Mouse (Mus musculus): ENCODE data around the gene Clk2. TPM values are rescaled to one million over a fixed set of nuclear protein-coding genes. Genes with fewer than 3 reads are reported as not detected.
"Not testable (repeated sequence)": the region's sequence is repeated elsewhere in the genome, so short reads cannot be mapped to it uniquely, and the experiment has no call there.

The Clk2 gene
- total RNA-seq, 1 experiment from 2014 or later, result 73.3 TPM

DNA sequence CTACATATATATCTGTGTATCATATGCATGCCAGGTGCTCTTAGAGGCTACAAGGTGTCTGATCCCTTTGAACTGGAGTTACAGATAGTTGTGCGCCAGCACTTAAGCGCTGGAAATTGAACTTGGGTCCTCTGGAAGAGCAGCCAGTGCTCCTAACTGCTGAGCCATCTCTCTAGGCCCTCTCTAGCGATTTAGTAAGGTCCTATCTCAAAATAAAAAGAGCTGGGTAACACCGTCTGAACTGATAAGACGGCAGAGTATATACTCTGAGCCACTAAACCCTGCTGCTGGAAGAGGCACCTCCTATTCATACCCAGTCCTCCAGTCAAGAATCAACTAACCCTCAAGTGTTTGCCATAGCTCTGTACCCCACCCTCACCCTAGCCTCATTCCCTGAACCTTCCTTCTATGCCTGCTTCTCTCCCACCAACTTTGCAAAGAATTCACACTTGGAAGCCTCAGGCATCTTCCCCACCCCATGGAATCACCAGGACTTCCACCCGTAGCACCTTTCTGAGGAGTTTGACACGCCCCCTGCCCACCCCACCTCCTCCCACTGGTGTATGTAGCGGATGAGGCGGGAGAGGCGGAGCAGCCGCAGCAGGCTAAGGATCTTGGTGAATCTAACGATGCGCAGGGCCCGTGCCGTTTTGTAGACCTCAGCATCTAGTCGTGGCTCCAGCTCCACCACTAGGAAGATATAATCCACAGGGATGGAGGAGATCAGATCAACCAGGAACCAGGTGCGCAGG lies 12.3 kb upstream of the Clk2 start:
- no peak for ATAC-seq (replicated peaks in 1 of 2; ENCODE audit: insufficient read depth in 1 of 2, low FRiP score in 2 of 2, low TSS enrichment in 1 of 2, low read depth in 1 of 2, poor library complexity in 2 of 2, severe bottlenecking in 2 of 2)

DNA sequence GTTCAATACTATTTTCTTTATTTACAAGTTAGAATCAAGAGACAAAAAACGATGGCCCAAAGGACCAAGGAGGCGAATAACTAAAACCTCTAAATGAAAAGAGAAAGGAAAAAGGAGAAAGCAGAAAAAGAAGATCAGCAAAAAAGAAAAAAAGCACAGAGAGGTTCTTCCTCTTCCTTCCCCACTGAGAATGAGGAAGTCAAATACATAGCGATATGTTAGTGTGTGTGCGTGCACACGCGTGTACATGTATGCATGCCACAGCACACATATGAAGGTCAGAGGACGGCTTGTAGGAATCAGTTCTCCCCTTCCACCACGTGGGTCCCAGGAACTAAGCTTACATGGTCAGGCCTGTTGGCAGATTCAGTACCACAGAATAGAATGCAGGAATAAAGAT lies 7.6 kb upstream of the Clk2 start:
- no peak for ATAC-seq (replicated peaks in 1 of 2; ENCODE audit: insufficient read depth in 1 of 2, low FRiP score in 2 of 2, low TSS enrichment in 1 of 2, low read depth in 1 of 2, poor library complexity in 2 of 2, severe bottlenecking in 2 of 2)

DNA sequence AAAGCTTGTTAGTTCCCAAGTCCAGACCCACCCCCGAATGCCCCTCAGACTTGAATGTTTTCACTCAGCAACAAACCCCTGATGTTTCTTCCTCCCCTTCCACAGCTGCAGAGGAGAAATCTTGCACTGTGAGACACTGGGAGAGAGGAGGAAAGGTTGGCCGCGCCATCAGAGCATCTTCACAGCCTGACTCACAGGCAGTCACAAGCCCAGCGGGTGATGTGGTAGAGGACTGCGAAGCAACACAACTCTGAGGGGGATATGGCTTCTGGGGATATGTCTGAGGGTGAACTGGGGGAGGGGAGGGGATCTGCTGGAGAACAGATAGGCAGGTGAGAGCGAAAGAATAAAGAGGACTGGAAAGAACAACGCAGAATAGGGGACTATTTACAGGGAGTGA lies 5.9 kb upstream of the Clk2 start:
- ATAC-seq (replicated peaks in 1 of 2; ENCODE audit: insufficient read depth in 1 of 2, low FRiP score in 2 of 2, low TSS enrichment in 1 of 2, low read depth in 1 of 2, poor library complexity in 2 of 2, severe bottlenecking in 2 of 2), result no peak

DNA sequence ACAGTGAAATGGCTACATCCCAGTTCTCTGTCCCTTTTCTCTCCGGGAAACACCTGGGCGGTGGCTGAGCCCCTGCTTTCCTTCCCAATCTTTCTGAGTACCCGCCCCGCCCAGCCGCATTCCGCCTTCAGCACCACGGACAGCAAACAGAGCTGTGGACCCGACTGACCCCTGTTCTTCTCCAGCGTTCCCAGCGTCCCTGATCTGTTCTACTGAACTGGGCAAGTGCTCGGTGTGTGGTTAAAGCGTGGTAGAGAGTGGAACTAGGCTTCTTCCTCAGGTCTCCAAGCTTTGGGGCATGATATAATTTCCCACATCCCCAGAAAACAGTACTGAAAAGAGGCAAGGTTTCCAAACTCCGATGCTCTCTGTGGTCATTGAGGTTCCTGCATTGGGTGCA lies 5.4 kb upstream of the Clk2 start:
- ATAC-seq (replicated peaks in 1 of 2; ENCODE audit: insufficient read depth in 1 of 2, low FRiP score in 2 of 2, low TSS enrichment in 1 of 2, low read depth in 1 of 2, poor library complexity in 2 of 2, severe bottlenecking in 2 of 2), result peak; percentile 39 to 57; a peak in 3 of 4 replicates

DNA sequence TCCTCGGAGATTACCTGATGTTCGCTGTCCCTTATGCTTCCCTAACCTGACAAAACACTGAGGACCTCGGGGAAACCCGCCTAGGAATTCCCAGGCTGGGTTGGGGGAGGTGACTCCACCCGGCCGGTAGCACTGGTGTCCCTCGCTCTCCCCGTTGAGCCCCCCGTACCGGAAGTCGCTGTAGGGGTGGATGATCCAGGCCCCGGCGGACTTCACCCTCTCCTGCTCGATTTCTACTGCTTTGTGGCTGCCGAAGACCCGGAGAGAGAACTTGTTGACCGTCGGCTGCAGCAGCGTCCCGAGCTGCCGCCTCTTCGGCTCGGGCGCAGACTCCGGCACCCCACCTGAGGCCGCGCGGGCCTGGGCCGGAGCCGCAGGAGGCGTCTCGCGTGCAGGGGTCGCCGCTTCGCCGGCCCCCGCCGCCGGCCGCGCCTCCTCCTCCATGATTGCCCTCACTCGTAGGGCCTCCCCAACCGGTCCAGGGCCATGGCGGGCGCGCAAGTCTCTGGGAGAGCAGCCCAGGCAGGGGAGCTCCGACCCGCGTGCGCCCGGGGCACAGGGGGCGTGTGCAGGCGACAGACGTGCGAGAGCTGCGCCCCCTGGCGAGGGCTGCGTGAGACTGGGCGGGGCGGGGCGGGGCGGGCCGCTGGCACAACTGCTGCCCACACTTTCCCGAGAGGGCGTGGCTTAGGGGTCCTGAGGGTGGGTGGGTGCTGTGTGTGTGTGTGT lies 4.8 kb upstream of the Clk2 start, which contains the start of gene Hcn3:
TSS of gene Hcn3 (minus strand) at position 581 of the 729 bp plus-strand sequence.
- ATAC-seq (replicated peaks in 1 of 2; ENCODE audit: insufficient read depth in 1 of 2, low FRiP score in 2 of 2, low TSS enrichment in 1 of 2, low read depth in 1 of 2, poor library complexity in 2 of 2, severe bottlenecking in 2 of 2), result peak; percentile 42 to 60

DNA sequence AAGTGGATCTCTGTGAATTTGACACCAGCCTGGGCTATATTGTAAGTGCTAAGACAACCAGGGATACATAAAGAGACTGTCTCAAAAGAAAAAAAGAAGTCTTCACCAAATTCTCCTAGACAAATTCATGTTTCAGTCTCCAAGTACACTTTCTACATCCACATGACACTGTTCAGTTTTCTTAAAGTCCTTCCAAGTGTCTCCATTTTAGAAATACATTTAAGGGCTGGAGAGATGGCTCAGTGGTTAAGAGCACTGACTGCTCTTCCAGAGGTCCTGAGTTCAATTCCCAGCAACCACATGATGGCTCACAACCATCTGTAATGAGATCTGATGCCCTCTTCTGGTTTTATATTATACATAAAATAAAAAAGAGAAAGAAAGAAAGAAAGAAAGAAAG lies 3.4 kb upstream of the Clk2 start:
- ATAC-seq (replicated peaks in 1 of 2; ENCODE audit: insufficient read depth in 1 of 2, low FRiP score in 2 of 2, low TSS enrichment in 1 of 2, low read depth in 1 of 2, poor library complexity in 2 of 2, severe bottlenecking in 2 of 2), result not testable (repeated sequence)

DNA sequence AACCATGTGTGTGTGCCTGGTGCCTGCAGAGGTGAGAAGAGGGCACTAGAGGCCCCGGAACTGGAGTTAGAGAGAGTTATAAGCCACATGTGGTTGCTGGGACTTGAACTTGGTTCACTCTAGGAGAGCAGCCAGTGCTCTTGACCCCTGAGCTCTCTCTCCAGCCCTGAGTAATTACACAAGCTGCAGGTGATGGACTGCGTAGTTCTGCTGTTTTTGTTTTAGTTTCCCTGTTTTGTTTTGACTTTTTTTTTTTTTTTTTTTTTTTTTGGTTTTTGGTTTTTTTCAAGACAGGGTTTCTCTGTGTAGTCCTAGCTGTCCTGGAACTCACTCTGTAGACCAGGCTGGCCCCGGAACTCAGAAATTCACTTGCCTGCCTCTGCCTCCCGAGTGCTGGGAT lies 2.8 kb upstream of the Clk2 start:
- ATAC-seq (replicated peaks in 1 of 2; ENCODE audit: insufficient read depth in 1 of 2, low FRiP score in 2 of 2, low TSS enrichment in 1 of 2, low read depth in 1 of 2, poor library complexity in 2 of 2, severe bottlenecking in 2 of 2), result no peak

DNA sequence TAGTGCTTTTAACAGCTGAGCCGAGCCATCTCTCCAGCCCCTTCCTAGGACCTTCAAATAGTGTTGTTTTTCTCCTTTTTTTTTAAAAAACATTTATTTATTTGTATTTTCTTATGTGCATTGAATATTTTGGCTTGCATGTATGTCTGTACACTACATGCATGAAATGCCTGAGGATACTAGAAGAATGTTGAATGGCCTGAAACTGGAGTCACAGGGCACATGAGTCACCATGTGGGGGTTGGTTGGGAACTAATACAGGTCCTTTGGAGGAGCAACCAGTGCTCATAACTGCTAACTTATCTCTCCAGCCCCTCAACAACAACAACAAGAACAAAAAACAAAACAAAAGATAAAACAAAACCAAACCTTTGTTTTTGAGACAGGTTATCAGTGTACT lies 1.5 kb upstream of the Clk2 start:
- no peak for ATAC-seq (replicated peaks in 1 of 2; ENCODE audit: insufficient read depth in 1 of 2, low FRiP score in 2 of 2, low TSS enrichment in 1 of 2, low read depth in 1 of 2, poor library complexity in 2 of 2, severe bottlenecking in 2 of 2)

DNA sequence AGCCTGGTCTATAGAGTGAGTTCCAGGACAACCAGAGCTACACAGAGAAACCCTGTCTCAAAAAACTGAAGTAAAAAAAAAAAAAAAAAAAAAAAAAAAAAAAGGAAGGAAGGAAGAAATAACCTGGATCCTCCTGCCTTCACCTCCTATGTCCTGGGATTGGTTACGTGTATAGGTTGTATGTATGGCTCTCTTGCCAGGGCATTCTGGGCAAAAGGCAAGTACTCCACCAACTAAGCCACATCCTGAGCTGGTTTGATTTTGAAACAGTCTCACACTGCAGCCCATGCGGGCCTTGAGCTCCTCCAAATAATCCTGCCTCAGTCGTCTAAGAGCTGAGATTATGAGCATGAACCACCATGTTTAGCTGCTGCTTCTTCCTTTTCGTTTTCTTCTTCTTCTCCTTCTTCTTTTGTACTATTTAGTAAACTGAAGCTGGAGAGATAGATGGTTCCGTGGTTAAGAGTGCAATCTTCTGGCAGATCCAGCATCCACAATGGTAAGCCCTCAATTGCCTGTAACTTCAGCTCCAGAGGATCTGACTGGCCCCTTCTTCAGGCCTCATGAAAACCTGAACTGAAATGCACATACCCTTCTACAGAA lies 851 bp upstream of the Clk2 start:
- no peak for ATAC-seq (replicated peaks in 1 of 2; ENCODE audit: insufficient read depth in 1 of 2, low FRiP score in 2 of 2, low TSS enrichment in 1 of 2, low read depth in 1 of 2, poor library complexity in 2 of 2, severe bottlenecking in 2 of 2)

DNA sequence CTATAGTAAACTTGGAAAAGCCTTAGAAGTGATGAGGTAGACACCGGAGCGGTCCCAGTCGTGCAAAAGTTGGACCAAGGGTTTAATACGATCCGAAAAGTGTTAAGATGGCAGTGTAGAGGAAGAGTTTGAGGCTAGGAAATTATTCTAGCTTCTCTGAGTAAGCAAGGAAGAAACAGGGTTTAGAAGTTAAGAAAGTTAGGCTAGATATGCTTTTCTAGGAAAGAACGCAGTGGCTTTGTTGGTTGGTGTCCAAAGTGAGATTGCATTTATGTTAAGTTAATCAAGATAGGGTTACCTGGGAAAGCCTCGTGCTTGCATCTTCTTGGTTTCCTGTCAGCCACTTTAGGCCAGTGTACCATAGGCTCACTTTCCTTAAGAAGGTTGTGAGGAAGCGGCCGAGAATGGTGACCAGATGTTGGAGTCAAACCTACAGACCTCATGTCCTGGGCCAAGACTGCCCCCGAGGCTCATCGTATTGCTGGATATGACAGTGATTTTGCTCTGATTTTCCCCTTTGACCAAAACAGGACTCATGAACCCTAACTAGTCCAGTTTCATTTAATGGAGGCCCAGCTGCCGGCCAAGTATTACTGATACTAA lies 774 bp downstream of the Clk2 start:
- no peak for ATAC-seq (replicated peaks in 1 of 2; ENCODE audit: insufficient read depth in 1 of 2, low FRiP score in 2 of 2, low TSS enrichment in 1 of 2, low read depth in 1 of 2, poor library complexity in 2 of 2, severe bottlenecking in 2 of 2)

DNA sequence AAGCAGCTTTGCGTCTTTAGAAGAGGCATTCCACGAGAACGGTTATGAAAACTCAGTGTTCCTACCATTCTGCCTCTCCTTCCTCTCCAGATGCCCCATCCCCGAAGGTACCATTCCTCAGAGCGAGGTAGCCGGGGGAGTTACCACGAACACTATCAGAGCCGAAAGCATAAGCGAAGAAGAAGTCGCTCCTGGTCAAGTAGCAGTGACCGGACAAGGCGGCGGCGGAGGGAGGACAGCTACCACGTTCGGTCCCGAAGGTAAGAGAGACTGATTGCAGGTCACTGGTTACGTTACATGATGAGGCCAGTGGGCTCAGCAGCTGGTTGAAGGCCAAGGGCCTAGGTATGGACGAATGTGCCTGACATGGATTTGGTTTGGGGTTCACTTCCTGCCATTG lies 2.4 kb downstream of the Clk2 start:
- ATAC-seq (replicated peaks in 1 of 2; ENCODE audit: insufficient read depth in 1 of 2, low FRiP score in 2 of 2, low TSS enrichment in 1 of 2, low read depth in 1 of 2, poor library complexity in 2 of 2, severe bottlenecking in 2 of 2), result no peak

DNA sequence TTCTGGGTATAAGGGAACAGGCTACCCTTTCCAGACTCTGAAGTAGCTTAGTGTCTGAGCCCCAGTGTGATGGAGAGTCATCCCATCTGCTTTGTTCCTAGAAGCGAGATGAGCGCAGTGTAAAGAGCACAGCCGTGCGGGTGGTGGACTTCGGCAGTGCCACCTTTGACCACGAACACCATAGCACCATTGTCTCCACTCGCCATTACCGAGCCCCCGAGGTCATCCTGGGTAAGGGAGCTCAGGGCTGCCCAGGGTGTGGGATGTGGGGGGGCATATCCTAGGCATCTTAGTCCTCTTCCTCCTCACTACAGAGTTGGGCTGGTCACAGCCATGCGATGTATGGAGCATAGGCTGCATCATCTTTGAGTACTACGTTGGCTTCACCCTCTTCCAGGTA lies 10.2 kb downstream of the Clk2 start:
- ATAC-seq (replicated peaks in 1 of 2; ENCODE audit: insufficient read depth in 1 of 2, low FRiP score in 2 of 2, low TSS enrichment in 1 of 2, low read depth in 1 of 2, poor library complexity in 2 of 2, severe bottlenecking in 2 of 2), result no peak

DNA sequence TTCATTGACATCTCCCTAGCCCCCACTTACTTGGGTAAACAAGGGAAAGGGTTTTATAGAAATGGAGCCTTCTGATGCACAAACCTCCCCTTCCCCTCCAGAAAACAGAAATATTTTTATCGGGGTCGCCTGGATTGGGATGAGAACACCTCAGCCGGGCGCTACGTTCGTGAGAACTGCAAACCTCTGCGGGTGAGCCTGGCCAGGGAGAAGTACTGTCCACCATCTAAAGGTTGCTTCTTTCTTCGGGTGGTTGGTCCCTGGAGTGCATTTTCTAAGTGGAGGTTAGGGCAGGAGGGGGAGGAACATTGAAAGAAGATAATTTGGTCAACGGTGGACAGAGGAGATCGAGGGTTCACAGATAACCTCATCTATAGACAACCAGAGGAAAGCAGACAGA lies 10.9 kb downstream of the Clk2 start:
- ATAC-seq (replicated peaks in 1 of 2; ENCODE audit: insufficient read depth in 1 of 2, low FRiP score in 2 of 2, low TSS enrichment in 1 of 2, low read depth in 1 of 2, poor library complexity in 2 of 2, severe bottlenecking in 2 of 2), result no peak

DNA sequence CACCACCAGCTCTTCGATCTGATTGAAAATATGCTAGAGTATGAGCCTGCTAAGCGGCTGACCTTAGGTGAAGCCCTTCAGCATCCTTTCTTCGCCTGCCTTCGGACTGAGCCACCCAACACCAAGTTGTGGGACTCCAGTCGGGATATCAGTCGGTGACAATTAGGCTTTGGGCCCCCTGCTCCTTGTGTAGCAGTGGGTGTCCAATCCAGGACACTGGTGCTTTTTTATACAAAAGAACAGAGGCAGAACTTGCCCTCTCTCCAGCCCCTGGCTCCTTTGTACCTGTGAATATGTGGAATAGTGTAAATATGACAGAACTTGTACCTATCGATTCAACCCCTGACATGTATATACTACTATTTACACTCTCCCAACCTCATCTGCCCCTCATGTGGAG lies 11.8 kb downstream of the Clk2 start:
- ATAC-seq (replicated peaks in 1 of 2; ENCODE audit: insufficient read depth in 1 of 2, low FRiP score in 2 of 2, low TSS enrichment in 1 of 2, low read depth in 1 of 2, poor library complexity in 2 of 2, severe bottlenecking in 2 of 2), result no peak

DNA sequence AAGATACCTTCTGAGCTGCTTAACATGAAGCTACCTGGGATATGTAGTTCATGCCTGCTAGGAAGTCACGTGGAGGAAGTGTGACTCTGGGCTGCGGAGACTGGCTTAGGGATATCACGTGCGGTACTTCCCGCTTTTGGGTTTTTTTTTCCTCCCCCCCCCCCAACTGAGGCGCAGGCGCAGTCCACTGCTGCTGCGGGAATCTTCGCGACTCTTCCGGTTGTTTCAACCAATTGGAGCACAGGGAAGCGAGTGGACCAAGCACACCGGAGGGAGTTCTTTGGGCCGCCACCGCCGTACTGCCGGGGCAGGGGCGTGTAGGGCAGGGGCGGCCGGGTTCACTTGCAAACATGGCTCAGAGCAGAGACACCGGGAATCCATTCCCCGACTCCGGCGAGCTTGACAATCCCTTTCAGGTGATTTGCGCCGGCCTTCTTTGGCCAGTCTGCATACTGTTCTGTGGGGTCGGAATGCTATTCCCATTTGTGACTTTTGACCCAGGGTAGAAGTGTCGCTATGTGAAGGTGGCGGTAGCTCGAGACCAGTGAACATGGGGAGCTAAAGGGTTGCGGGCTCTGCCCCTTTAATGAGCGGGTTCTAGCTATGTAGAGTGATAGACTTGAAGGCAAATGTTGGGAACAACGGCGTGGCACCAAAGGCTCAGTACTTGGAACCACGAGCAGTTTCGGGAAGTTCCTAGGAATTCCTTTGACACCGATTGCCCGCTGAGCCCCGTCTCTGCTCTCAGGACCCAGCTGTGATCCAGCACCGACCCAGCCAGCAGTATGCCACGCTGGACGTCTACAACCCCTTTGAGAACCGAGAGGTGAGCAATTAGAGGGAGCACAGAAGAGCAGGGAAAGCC lies 12.9 kb downstream of the Clk2 start, which contains the start of gene Scamp3:
TSS of gene Scamp3 (plus strand) at position 232 of the 865 bp plus-strand sequence.
- peak; percentile 91 to 92 for ATAC-seq (replicated peaks in 1 of 2; ENCODE audit: insufficient read depth in 1 of 2, low FRiP score in 2 of 2, low TSS enrichment in 1 of 2, low read depth in 1 of 2, poor library complexity in 2 of 2, severe bottlenecking in 2 of 2)

DNA sequence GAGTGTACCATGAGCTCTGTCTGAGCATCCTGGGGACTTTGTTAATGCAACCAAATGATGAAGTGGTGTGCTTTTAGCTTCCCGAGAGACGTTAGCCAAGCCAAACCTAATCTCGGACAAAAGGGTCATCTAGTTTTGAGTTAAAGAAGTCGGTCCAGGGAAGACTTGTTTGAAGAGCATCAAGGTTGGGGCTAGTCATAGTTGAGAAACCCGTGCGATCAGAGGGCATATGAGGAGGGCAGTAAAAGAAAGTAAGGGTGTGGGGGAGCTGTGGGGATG lies 13.5 kb downstream of the Clk2 start:
- no peak for ATAC-seq (replicated peaks in 1 of 2; ENCODE audit: insufficient read depth in 1 of 2, low FRiP score in 2 of 2, low TSS enrichment in 1 of 2, low read depth in 1 of 2, poor library complexity in 2 of 2, severe bottlenecking in 2 of 2)

DNA sequence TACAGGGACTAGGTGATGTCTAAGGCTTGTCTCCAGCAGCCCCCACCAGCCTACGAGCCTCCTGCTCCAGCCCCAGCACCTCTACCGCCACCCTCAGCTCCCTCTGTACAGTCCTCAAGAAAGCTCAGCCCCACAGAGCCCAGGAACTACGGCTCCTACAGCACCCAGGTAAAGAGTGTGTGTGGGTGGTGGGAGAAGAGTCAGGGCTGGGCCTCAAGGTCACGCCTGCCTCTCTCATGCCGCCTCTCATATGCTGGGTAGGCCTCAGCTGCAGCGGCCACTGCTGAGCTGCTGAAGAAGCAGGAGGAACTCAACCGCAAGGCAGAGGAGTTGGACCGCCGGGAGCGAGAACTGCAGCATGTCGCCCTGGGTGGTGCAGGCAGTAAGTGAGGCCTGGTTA lies 14.5 kb downstream of the Clk2 start:
- no peak for ATAC-seq (replicated peaks in 1 of 2; ENCODE audit: insufficient read depth in 1 of 2, low FRiP score in 2 of 2, low TSS enrichment in 1 of 2, low read depth in 1 of 2, poor library complexity in 2 of 2, severe bottlenecking in 2 of 2)
